In the genomic region with DNA sequence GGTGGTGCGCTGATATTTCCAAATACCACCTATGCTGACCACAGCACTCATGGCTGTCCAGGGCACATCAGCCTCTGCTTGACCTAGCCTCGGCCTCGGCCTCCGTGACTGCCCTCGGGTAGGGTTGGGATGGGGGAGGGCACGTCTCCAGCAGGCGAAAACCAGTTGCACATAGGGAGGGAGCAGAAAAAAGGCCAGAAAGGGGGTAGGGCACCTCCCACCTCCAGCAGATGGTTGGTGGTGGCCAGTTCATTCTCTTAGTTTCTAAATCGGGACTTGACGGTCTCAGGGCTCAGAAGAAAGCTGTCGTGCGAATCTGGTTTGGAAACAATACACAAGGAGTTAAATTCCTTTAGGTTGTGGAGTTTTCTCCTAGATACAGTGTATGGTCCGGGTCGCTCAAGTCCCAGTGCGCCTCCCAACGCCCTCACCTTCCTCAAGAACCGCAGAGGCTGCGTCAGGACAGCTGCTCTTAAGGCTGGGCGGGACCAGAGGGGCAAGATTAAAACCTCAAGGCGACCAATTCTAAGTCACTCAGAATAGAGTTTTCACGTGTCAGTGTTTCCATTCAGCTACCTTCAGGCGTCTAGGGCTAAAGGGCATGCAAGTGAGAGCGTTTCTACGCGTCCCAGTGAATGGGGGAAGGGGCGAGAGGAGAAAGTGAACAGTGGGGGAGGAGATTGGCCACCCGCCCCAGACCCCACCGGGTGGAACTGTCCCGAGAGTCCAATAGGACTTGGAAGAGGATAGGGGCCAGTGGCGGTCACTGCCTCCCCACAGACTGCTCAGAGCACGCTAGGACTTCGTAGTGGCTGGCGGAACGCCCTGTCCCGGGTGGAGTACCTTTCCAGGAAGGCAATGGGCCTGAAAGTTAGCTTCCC, we compare ENCODE assay signal across 8 mouse cellular contexts. TPM values are rescaled to one million over a fixed set of nuclear protein-coding genes. Genes with fewer than 3 reads are reported as not detected.
DNase-seq lines count a peak whose midpoint lies in the region; ATAC-seq and TF ChIP-seq lines count a peak whose summit lies in the region.
"Had no signal": no experiment of that assay in that cellular context is flagged by ENCODE, and none has a peak within 500 bp of the region (broad histone marks: within the 10 kb centered on the region; RNA-seq: fewer than 3 reads in every experiment).

No protein-coding gene starts in this region.

- ATAC-seq in lung, embryonic 14.5 days (ENCODE audit: insufficient read depth) = peak; percentile 51
- peak; percentile 47 for ATAC-seq in forebrain, embryonic 12.5 days (ENCODE audit: low FRiP score)
- ATAC-seq in neural tube, embryonic 12.5 days (ENCODE audit: low FRiP score, low read depth) = peak; percentile 71

- H3K4me3 ChIP-seq in lung, embryonic 14.5 days (ENCODE audit: low read depth, low read length) = no peak overlapping the region
- peak overlapping the region; percentile 47 for H3K4me3 ChIP-seq in forebrain, embryonic 12.5 days (replicated peaks)
- H3K4me3 ChIP-seq in neural tube, embryonic 12.5 days = peak overlapping the region; percentile 44

- 0 out of 2 replicates have a peak, but pooled peaks cover 3% of the 10 kb centered on the region for H3K4me1 ChIP-seq in lung, embryonic 14.5 days (ENCODE audit: insufficient read depth)
- peaks cover 56% of the 10 kb centered on the region for H3K4me1 ChIP-seq in forebrain, embryonic 12.5 days
- peaks cover 19% of the 10 kb centered on the region for H3K4me1 ChIP-seq in neural tube, embryonic 12.5 days

- H3K27ac ChIP-seq in lung, embryonic 14.5 days (ENCODE audit: low read depth) = no peak overlapping the region
- peak overlapping the region; percentile 83 for H3K27ac ChIP-seq in forebrain, embryonic 12.5 days
- peak overlapping the region; percentile 81 for H3K27ac ChIP-seq in neural tube, embryonic 12.5 days
- H3K27ac ChIP-seq: macrophage had no signal

- no peaks in the 10 kb centered on the region for H3K36me3 ChIP-seq in lung, embryonic 14.5 days (ENCODE audit: insufficient read depth)
- no peaks in the 10 kb centered on the region for H3K36me3 ChIP-seq in forebrain, embryonic 12.5 days (replicated peaks)
- H3K36me3 ChIP-seq in neural tube, embryonic 12.5 days = no peaks in the 10 kb centered on the region

- H3K9ac ChIP-seq in lung, embryonic 14.5 days = no peak overlapping the region
- peak overlapping the region; percentile 52 for H3K9ac ChIP-seq in forebrain, embryonic 12.5 days
- peak overlapping the region; percentile 61 for H3K9ac ChIP-seq in neural tube, embryonic 12.5 days

- H3K9me3 ChIP-seq in lung, embryonic 14.5 days (ENCODE audit: low read depth, low read length) = no peaks in the 10 kb centered on the region
- H3K9me3 ChIP-seq in forebrain, embryonic 12.5 days = no peaks in the 10 kb centered on the region
- no peaks in the 10 kb centered on the region for H3K9me3 ChIP-seq in neural tube, embryonic 12.5 days

- H3K27me3 ChIP-seq in lung, embryonic 14.5 days (ENCODE audit: insufficient read depth, low read length) = peaks cover 76% of the 10 kb centered on the region
- H3K27me3 ChIP-seq in forebrain, embryonic 12.5 days = peaks cover 24% of the 10 kb centered on the region
- H3K27me3 ChIP-seq in neural tube, embryonic 12.5 days (replicated peaks) = peaks cover 2% of the 10 kb centered on the region; the same call in 1 of the 2 replicates

- WGBS in lung, embryonic 14.5 days = 1% methylated on average over 33 of the region's 34 CpGs
- 2% methylated on average over 34 of the region's 34 CpGs for WGBS in forebrain, embryonic 12.5 days
- WGBS in neural tube, embryonic 12.5 days = under 1% methylated on average over 34 of the region's 34 CpGs

- peak overlapping the region; percentile 45; the same call in 1 of the 2 replicates for H3K4me2 ChIP-seq in lung, embryonic 14.5 days
- H3K4me2 ChIP-seq in forebrain, embryonic 12.5 days = peak overlapping the region; percentile 83
- peak overlapping the region; percentile 81 for H3K4me2 ChIP-seq in neural tube, embryonic 12.5 days (replicated peaks)

- intact Hi-C loops in left cerebral cortex, postnatal 14 days (cut with DNase I) = loop anchor here (5.0 kb wide), 1 partner anchor 425 kb away; no protein-coding TSS in a partner anchor

- TF ChIP-seq CTCF in lung, embryonic 14.5 days (IDR thresholded peaks at IDR 0.05; ENCODE audit: low read depth) = no peak

- no peak for DNase-seq in lung, embryonic 14.5 days
- DNase-seq in lung, postnatal 25 days (ENCODE audit: low spot score) = no peak
- DNase-seq in left cerebral cortex, postnatal 14 days (ENCODE audit: low spot score in 2 of 2) = peak; percentile 38 to 45
- DNase-seq in spleen, postnatal 4 days (ENCODE audit: low spot score in 2 of 2) = no peak
- DNase-seq in spleen, adult 12 weeks (ENCODE audit: low spot score) = no peak

RNA-seq across cellular contexts. Expression of a gene that starts 9.3 kb away (rescaled TPM):
- polyA plus RNA-seq in lung, embryonic 14.5 days (2014; fragmentation: Nextera tagmentation; extraction: Ambion mirVana) = not detected in 2 replicates
- 39.3 and 47.8 TPM in 2 replicates for polyA plus RNA-seq in forebrain, embryonic 12.5 days (2016; fragmentation: Nextera tagmentation; extraction: Ambion mirVana)
- 10 to 100 TPM; 28.7 to 31.3 TPM for total RNA-seq in left cerebral cortex, postnatal 14 days (2021)
- polyA plus RNA-seq in neural tube, embryonic 12.5 days (2016; fragmentation: Nextera tagmentation; extraction: Ambion mirVana) = 31.9 and 40.0 TPM in 2 replicates
- polyA plus RNA-seq: macrophage had no signal

Comparison
In these comparisons a context has a peak if more than half of its experiments do, and no peak if none do; other contexts are left out.
1. DNase-seq: peak in left cerebral cortex, postnatal 14 days (2 of 2); none in lung, embryonic 14.5 days (single experiment), lung, postnatal 25 days (single experiment), spleen, postnatal 4 days (0 of 2) and spleen, adult 12 weeks (single experiment).
2. RNA of a gene that starts 9.3 kb away (polyA plus RNA-seq): 39.3 to 47.8 TPM in forebrain, embryonic 12.5 days and 31.9 to 40.0 TPM in neural tube, embryonic 12.5 days; not detected in lung, embryonic 14.5 days; every median in the first group is over 10 times any median in the second.
3. Peak in every context shown above with its lines, with median percentiles within 50 percentile points of each other: ATAC-seq and H3K4me2 ChIP-seq.